Comparison of ENCODE assay signal across 15 mouse cellular contexts in the genomic region with DNA sequence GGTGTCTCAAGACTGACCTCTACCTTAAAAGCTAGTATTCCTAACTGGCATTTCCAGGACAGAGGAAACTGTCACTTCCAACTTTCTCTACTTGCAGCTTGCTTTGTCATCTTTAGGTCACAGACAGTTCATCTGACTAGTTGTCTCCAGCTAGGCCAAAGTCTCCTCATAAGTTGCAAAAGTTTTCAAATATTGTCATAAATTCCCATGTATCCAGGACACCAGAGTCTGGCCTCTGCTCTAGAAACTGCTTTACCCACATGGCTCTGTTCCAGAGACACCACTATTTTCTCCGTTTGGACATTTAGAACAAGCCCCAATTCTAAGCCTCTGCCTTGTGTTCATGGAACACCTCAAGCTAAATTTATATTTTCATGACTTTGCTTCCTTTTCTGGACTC.
DNase-seq lines count a peak whose midpoint lies in the region; ATAC-seq and TF ChIP-seq lines count a peak whose summit lies in the region.
"Had no signal": no experiment of that assay in that cellular context is flagged by ENCODE, and none has a peak within 500 bp of the region (broad histone marks: within the 10 kb centered on the region; RNA-seq: fewer than 3 reads in every experiment).

No protein-coding gene starts in this region.

- H3K4me3 ChIP-seq in heart, embryonic 12.5 days: no peak overlapping the region
- H3K4me3 ChIP-seq in lung, embryonic 14.5 days (ENCODE audit: low read depth, low read length): no peak overlapping the region
- no peak overlapping the region for H3K4me3 ChIP-seq in lung, adult 2 months (replicated peaks; ENCODE audit: extremely low read depth, low read depth, low read length)
- H3K4me3 ChIP-seq in limb, embryonic 13.5 days: no peak overlapping the region
- H3K4me3 ChIP-seq: forebrain, embryonic 12.5 days; hindbrain, embryonic 10.5 days; midbrain, embryonic 15.5 days had no signal

- H3K4me1 ChIP-seq in heart, embryonic 12.5 days (replicated peaks): no peaks in the 10 kb centered on the region
- no peaks in the 10 kb centered on the region for H3K4me1 ChIP-seq in lung, embryonic 14.5 days (ENCODE audit: insufficient read depth)
- H3K4me1 ChIP-seq in lung, adult 2 months (ENCODE audit: control insufficient read depth, insufficient read depth, low read length): no peaks in the 10 kb centered on the region; the same call in 1 of the 2 replicates
- H3K4me1 ChIP-seq in limb, embryonic 13.5 days: peaks cover 34% of the 10 kb centered on the region
- H3K4me1 ChIP-seq: forebrain, embryonic 12.5 days; midbrain, embryonic 15.5 days had no signal

- no peak for ATAC-seq in heart, embryonic 12.5 days (ENCODE audit: insufficient number of reproducible peaks, low FRiP score)
- ATAC-seq in lung, embryonic 14.5 days (ENCODE audit: insufficient read depth): no peak
- 0 out of 2 replicates have a peak, but pooled peaks have one; percentile 15 for ATAC-seq in limb, embryonic 13.5 days (ENCODE audit: low FRiP score, low read depth)
- no peak for ATAC-seq in inflammation-experienced regulatory T-cells, adult 6 months
- ATAC-seq: midbrain, embryonic 15.5 days had no signal

- WGBS in heart, embryonic 12.5 days: 62% methylated on average over 1 of the region's 1 CpGs
- 37% methylated on average over 1 of the region's 1 CpGs for WGBS in lung, embryonic 14.5 days
- 62% methylated on average over 1 of the region's 1 CpGs for WGBS in lung, adult 2 months
- 45% methylated on average over 1 of the region's 1 CpGs for WGBS in limb, embryonic 13.5 days

- H3K27me3 ChIP-seq in heart, embryonic 12.5 days (replicated peaks): no peaks in the 10 kb centered on the region
- no peaks in the 10 kb centered on the region for H3K27me3 ChIP-seq in lung, embryonic 14.5 days (ENCODE audit: insufficient read depth, low read length)
- H3K27me3 ChIP-seq in limb, embryonic 13.5 days: no peaks in the 10 kb centered on the region
- H3K27me3 ChIP-seq: forebrain, embryonic 12.5 days; midbrain, embryonic 15.5 days had no signal

- DNase-seq in heart, adult 11 months: peak; percentile 57
- DNase-seq in lung, embryonic 14.5 days: peak; percentile 60
- DNase-seq in lung, adult 2 months: no peak
- peak; percentile 95 for DNase-seq in adipocyte (ENCODE audit: low spot score)
- no peak for DNase-seq in thymus, postnatal 10 days (ENCODE audit: low spot score in 2 of 2)
- DNase-seq: cerebellum, postnatal 10 days; kidney, postnatal 4 days; spleen, adult 18-20 months had no signal

- no peak overlapping the region for H3K4me2 ChIP-seq in heart, embryonic 12.5 days
- no peak overlapping the region for H3K4me2 ChIP-seq in lung, embryonic 14.5 days
- no peak overlapping the region for H3K4me2 ChIP-seq in limb, embryonic 13.5 days (replicated peaks)
- H3K4me2 ChIP-seq: forebrain, embryonic 12.5 days; liver, embryonic 11.5 days; midbrain, embryonic 15.5 days had no signal

- TF ChIP-seq CTCF in lung, embryonic 14.5 days (IDR thresholded peaks at IDR 0.05; ENCODE audit: low read depth): no peak
- TF ChIP-seq CTCF in lung, adult 2 months (IDR thresholded peaks at IDR 0.05; ENCODE audit: insufficient read depth, low read length): no peak

- no peak overlapping the region for H3K9ac ChIP-seq in heart, embryonic 12.5 days
- H3K9ac ChIP-seq in lung, embryonic 14.5 days: no peak overlapping the region
- H3K9ac ChIP-seq in limb, embryonic 13.5 days: no peak overlapping the region
- H3K9ac ChIP-seq: forebrain, embryonic 12.5 days; midbrain, embryonic 15.5 days had no signal

- TF ChIP-seq POLR2A in lung, adult 2 months (IDR thresholded peaks at IDR 0.05; ENCODE audit: borderline replicate concordance, extremely low read depth, low read depth, low read length): no peak

- no peaks in the 10 kb centered on the region for H3K9me3 ChIP-seq in heart, embryonic 12.5 days (replicated peaks)
- no peaks in the 10 kb centered on the region for H3K9me3 ChIP-seq in lung, embryonic 14.5 days (ENCODE audit: low read depth, low read length)
- no peaks in the 10 kb centered on the region for H3K9me3 ChIP-seq in limb, embryonic 13.5 days
- H3K9me3 ChIP-seq: forebrain, embryonic 12.5 days; hindbrain, embryonic 10.5 days; midbrain, embryonic 15.5 days had no signal

- H3K27ac ChIP-seq in heart, embryonic 12.5 days (ENCODE audit: poor library complexity, severe bottlenecking): no peak overlapping the region
- no peak overlapping the region for H3K27ac ChIP-seq in lung, embryonic 14.5 days (ENCODE audit: low read depth)
- no peak overlapping the region; the same call in 1 of the 2 replicates for H3K27ac ChIP-seq in limb, embryonic 13.5 days
- H3K27ac ChIP-seq: forebrain, embryonic 12.5 days; hindbrain, embryonic 10.5 days; midbrain, embryonic 15.5 days had no signal

- no peaks in the 10 kb centered on the region for H3K36me3 ChIP-seq in heart, embryonic 12.5 days
- H3K36me3 ChIP-seq in lung, embryonic 14.5 days (ENCODE audit: insufficient read depth): no peaks in the 10 kb centered on the region
- H3K36me3 ChIP-seq in limb, embryonic 13.5 days: no peaks in the 10 kb centered on the region
- H3K36me3 ChIP-seq: forebrain, embryonic 12.5 days; hindbrain, embryonic 10.5 days; midbrain, embryonic 15.5 days had no signal

Comparison
In these comparisons a context has a peak if more than half of its experiments do, and no peak if none do; other contexts are left out.
1. DNase-seq: peak in heart, adult 11 months (single experiment), lung, embryonic 14.5 days (single experiment) and adipocyte (single experiment); none in lung, adult 2 months (single experiment) and thymus, postnatal 10 days (0 of 2).